Mouse (Mus musculus): ENCODE results near the gene Ppa1. TPM values are rescaled to one million over a fixed set of nuclear protein-coding genes. Genes with fewer than 3 reads are reported as not detected.

Gene Ppa1
- 10 to 100 TPM; 58.2 to 66.5 TPM for polyA plus RNA-seq (2017; shearing (Covaris generic))

GRCm38 (mm10) chr10:61647790-61648736 is at the start of gene Ppa1:
Gene Ppa1 (plus strand): TSS chr10:61648552.

GRCm38 (mm10) chr10:61680015-61680913 is 31.9 kb downstream of the Ppa1 start, which contains the start of gene Sar1a:
Gene Sar1a (plus strand): TSS chr10:61680299.

GRCm38 (mm10) chr10:61694870-61695670 is 46.7 kb downstream of the Ppa1 start, which contains the start of gene Tysnd1:
Gene Tysnd1 (plus strand): TSS chr10:61695514.

GRCm38 (mm10) chr10:61714771-61715461 is 66.6 kb downstream of the Ppa1 start, which contains the start of gene Aifm2:
Gene Aifm2 (plus strand): TSS chr10:61715263.

Other genes with a start within 250 kb of the Ppa1 start
- not detected for gene Nodal, start 230.6 kb upstream of the Ppa1 start, polyA plus RNA-seq (2017; shearing (Covaris generic))
- gene Eif4ebp2, start 195.9 kb upstream of the Ppa1 start, polyA plus RNA-seq (2017; shearing (Covaris generic)) = 10 to 100 TPM; 20.5 to 21.0 TPM
- 10 to 100 TPM; 10.1 to 16.5 TPM for gene Lrrc20, start 172.8 kb upstream of the Ppa1 start, polyA plus RNA-seq (2017; shearing (Covaris generic))
- not detected for gene Npffr1, start 53.1 kb upstream of the Ppa1 start, polyA plus RNA-seq (2017; shearing (Covaris generic))
- gene Sar1a, start 31.7 kb downstream of the Ppa1 start, polyA plus RNA-seq (2017; shearing (Covaris generic)) = 100 to 1,000 TPM; 127 to 151 TPM
- gene Tysnd1, start 47.0 kb downstream of the Ppa1 start, polyA plus RNA-seq (2017; shearing (Covaris generic)) = 10 to 100 TPM; 26.1 to 38.9 TPM
- gene Aifm2, start 66.7 kb downstream of the Ppa1 start, polyA plus RNA-seq (2017; shearing (Covaris generic)) = 1 to 10 TPM; 3.0 to 6.8 TPM
- gene H2afy2, start 135.6 kb downstream of the Ppa1 start, polyA plus RNA-seq (2017; shearing (Covaris generic)) = under 1 TPM in 1 of 2 experiments, not detected in 1; 0.66 TPM

All from inflammation-experienced regulatory T-cells (primary cell).